Mouse (Mus musculus): Measurements from ENCODE around the gene Dzip1l. TPM values are rescaled to one million over a fixed set of nuclear protein-coding genes. Genes with fewer than 3 reads are reported as not detected.

Gene Dzip1l
- total and polyA plus RNA-seq, 2 experiments from 2014 or later: 8.9 to 21.7 TPM

GRCm38 (mm10) chr9:99645416-99645815 lies 16.1 kb downstream of the Dzip1l start:
- no peak for ATAC-seq
- WGBS: 87% methylated on average over 6 of the region's 6 CpGs

GRCm38 (mm10) chr9:99646102-99646501 lies 16.8 kb downstream of the Dzip1l start:
- Histone ChIP-seq H3K9me3 (ENCODE audit: low read length) (no peaks in the 10 kb centered on the region), H3K4me3 (ENCODE audit: low read depth, low read length) (no peak overlapping the region), H3K27ac (ENCODE audit: low read depth, low read length) (no peak overlapping the region), H3K9ac (no peak overlapping the region), H3K27me3 (ENCODE audit: insufficient read depth, low read length) (no peaks in the 10 kb centered on the region), H3K36me3 (ENCODE audit: insufficient read depth) (peaks cover 50% of the 10 kb centered on the region), H3K4me2 (ENCODE audit: low read depth) (no peak overlapping the region), H3K4me1 (ENCODE audit: insufficient read depth) (no peaks in the 10 kb centered on the region)
- DNase-seq: no peak
- 92% methylated on average over 6 of the region's 6 CpGs for WGBS
- ATAC-seq: no peak
- no peak for TF ChIP-seq CTCF (IDR thresholded peaks at IDR 0.05; ENCODE audit: low read depth)

More at GRCm38 (mm10) chr9:99645416-99645815, 16.1 kb downstream of the Dzip1l start:
- Histone ChIP-seq H3K27ac (ENCODE audit: low read depth, low read length) (no peak overlapping the region), H3K4me3 (ENCODE audit: low read depth, low read length) (no peak overlapping the region), H3K9me3 (ENCODE audit: low read length) (no peaks in the 10 kb centered on the region), H3K36me3 (ENCODE audit: insufficient read depth) (peaks cover 44% of the 10 kb centered on the region), H3K4me2 (ENCODE audit: low read depth) (no peak overlapping the region), H3K27me3 (ENCODE audit: insufficient read depth, low read length) (no peaks in the 10 kb centered on the region), H3K4me1 (ENCODE audit: insufficient read depth) (no peaks in the 10 kb centered on the region), H3K9ac (no peak overlapping the region)
- DNase-seq: no peak
- no peak for TF ChIP-seq CTCF (IDR thresholded peaks at IDR 0.05; ENCODE audit: low read depth)

- Histone ChIP-seq H3K27ac (ENCODE audit: low read depth, low read length) (no peak overlapping the region), H3K36me3 (ENCODE audit: insufficient read depth) (peaks cover 39% of the 10 kb centered on the region), H3K27me3 (ENCODE audit: insufficient read depth, low read length) (no peaks in the 10 kb centered on the region), H3K4me2 (ENCODE audit: low read depth) (no peak overlapping the region), H3K9me3 (ENCODE audit: low read length) (no peaks in the 10 kb centered on the region), H3K9ac (no peak overlapping the region), H3K4me3 (ENCODE audit: low read depth, low read length) (no peak overlapping the region), H3K4me1 (ENCODE audit: insufficient read depth) (no peaks in the 10 kb centered on the region)
- 79% methylated on average over 10 of the region's 10 CpGs for WGBS
- ATAC-seq (no peak), DNase-seq (no peak)
- TF ChIP-seq CTCF (IDR thresholded peaks at IDR 0.05; ENCODE audit: low read depth): no peak
These were observed 31.5 kb downstream of the Dzip1l start for GRCm38 (mm10) chr9:99660756-99661155.

- Histone ChIP-seq H3K9me3 (ENCODE audit: low read length) (no peaks in the 10 kb centered on the region), H3K27me3 (ENCODE audit: insufficient read depth, low read length) (no peaks in the 10 kb centered on the region), H3K4me3 (ENCODE audit: low read depth, low read length) (no peak overlapping the region), H3K27ac (ENCODE audit: low read depth, low read length) (no peak overlapping the region), H3K4me2 (ENCODE audit: low read depth) (no peak overlapping the region), H3K9ac (no peak overlapping the region), H3K4me1 (ENCODE audit: insufficient read depth) (no peaks in the 10 kb centered on the region), H3K36me3 (ENCODE audit: insufficient read depth) (peaks cover 41% of the 10 kb centered on the region)
- 73% methylated on average over 16 of the region's 16 CpGs for WGBS
- TF ChIP-seq CTCF (IDR thresholded peaks at IDR 0.05; ENCODE audit: low read depth): no peak
- DNase-seq (no peak), ATAC-seq (no peak)
These were observed 32.4 kb downstream of the Dzip1l start for GRCm38 (mm10) chr9:99661606-99662166.

GRCm38 (mm10) chr9:99662406-99662805 lies 33.1 kb downstream of the Dzip1l start:
- no peaks in the 10 kb centered on the region for H3K9me3 ChIP-seq (ENCODE audit: low read length)
- ATAC-seq (peak; percentile 68; the same call in 1 of the 2 replicates), DNase-seq (peak; percentile 91)
- WGBS: 29% methylated on average over 7 of the region's 7 CpGs
- H3K27me3 ChIP-seq (ENCODE audit: insufficient read depth, low read length): no peaks in the 10 kb centered on the region
- H3K4me2 ChIP-seq (ENCODE audit: low read depth): no peak overlapping the region
- TF ChIP-seq CTCF (IDR thresholded peaks at IDR 0.05; ENCODE audit: low read depth): peak; percentile 93
- no peak overlapping the region for H3K9ac ChIP-seq
- no peaks in the 10 kb centered on the region for H3K4me1 ChIP-seq (ENCODE audit: insufficient read depth)
- H3K27ac ChIP-seq (ENCODE audit: low read depth, low read length): no peak overlapping the region
- no peak overlapping the region for H3K4me3 ChIP-seq (ENCODE audit: low read depth, low read length)
- H3K36me3 ChIP-seq (ENCODE audit: insufficient read depth): peaks cover 46% of the 10 kb centered on the region

GRCm38 (mm10) chr9:99662887-99663286 lies 33.6 kb downstream of the Dzip1l start:
- 94% methylated on average over 10 of the region's 10 CpGs for WGBS
- ATAC-seq: no peak
- no peak overlapping the region for H3K4me3 ChIP-seq (ENCODE audit: low read depth, low read length)
- no peak overlapping the region for H3K27ac ChIP-seq (ENCODE audit: low read depth, low read length)
- H3K27me3 ChIP-seq (ENCODE audit: insufficient read depth, low read length): no peaks in the 10 kb centered on the region
- H3K36me3 ChIP-seq (ENCODE audit: insufficient read depth): peaks cover 51% of the 10 kb centered on the region
- no peak overlapping the region for H3K9ac ChIP-seq
- no peak for DNase-seq
- no peaks in the 10 kb centered on the region for H3K4me1 ChIP-seq (ENCODE audit: insufficient read depth)
- H3K4me2 ChIP-seq (ENCODE audit: low read depth): no peak overlapping the region
- no peaks in the 10 kb centered on the region for H3K9me3 ChIP-seq (ENCODE audit: low read length)
- no peak for TF ChIP-seq CTCF (IDR thresholded peaks at IDR 0.05; ENCODE audit: low read depth)

GRCm38 (mm10) chr9:99667596-99667995 lies 38.3 kb downstream of the Dzip1l start:
- Histone ChIP-seq H3K27ac (ENCODE audit: low read depth, low read length) (no peak overlapping the region), H3K27me3 (ENCODE audit: insufficient read depth, low read length) (no peaks in the 10 kb centered on the region), H3K4me3 (ENCODE audit: low read depth, low read length) (no peak overlapping the region), H3K9ac (no peak overlapping the region), H3K36me3 (ENCODE audit: insufficient read depth) (peaks cover 52% of the 10 kb centered on the region), H3K9me3 (ENCODE audit: low read length) (no peaks in the 10 kb centered on the region), H3K4me1 (ENCODE audit: insufficient read depth) (no peaks in the 10 kb centered on the region), H3K4me2 (ENCODE audit: low read depth) (no peak overlapping the region)
- 90% methylated on average over 8 of the region's 8 CpGs for WGBS
- no peak for ATAC-seq
- no peak for DNase-seq
- no peak for TF ChIP-seq CTCF (IDR thresholded peaks at IDR 0.05; ENCODE audit: low read depth)

Data from forebrain, postnatal 0 days (tissue).